ENCODE assay signal across 9 mouse cellular contexts in genomic region chr6:55108358-55108757, GRCm38 (mm10). TPM values are rescaled to one million over a fixed set of nuclear protein-coding genes. Genes with fewer than 3 reads are reported as not detected.
A peak's percentile ranks its signal among the peaks of the same experiment; 100 is the strongest.
DNase-seq lines count a peak whose midpoint lies in the region.
"Had no signal": no experiment of that assay in that cellular context is flagged by ENCODE, and none has a peak within 500 bp of the region (broad histone marks: within the 10 kb centered on the region; RNA-seq: fewer than 3 reads in every experiment).

No protein-coding gene starts in this region.

- DNase-seq in gastrocnemius, postnatal 10 days: peak; percentile 45
- no peak for DNase-seq in gastrocnemius, adult 8-10 months (ENCODE audit: low spot score in 2 of 2)
- peak; percentile 56 for DNase-seq in A20 (ENCODE audit: low read depth, low spot score)
- peak; percentile 14 for DNase-seq in c-Kit-positive CD71-positive TER-119-positive erythroid progenitor cells, embryonic 14.5 days (ENCODE audit: low spot score)
- peak; percentile 85 for DNase-seq in limb, embryonic 10.5 days (ENCODE audit: low spot score)
- peak; percentile 56 for DNase-seq in thymus, postnatal 4 days
- no peak for DNase-seq in T-cell, adult 2 months (ENCODE audit: low spot score)
- no peak for DNase-seq in layer of hippocampus, postnatal 14 days (ENCODE audit: low spot score in 2 of 2)

- no peaks in the 10 kb centered on the region for H3K9me3 ChIP-seq in limb, embryonic 10.5 days (replicated peaks)
- H3K9me3 ChIP-seq: limb, embryonic 13.5 days had no signal

- peaks cover 14% of the 10 kb centered on the region for H3K27me3 ChIP-seq in limb, embryonic 10.5 days (ENCODE audit: low read depth, poor library complexity, severe bottlenecking)

- H3K36me3 ChIP-seq in limb, embryonic 10.5 days: no peaks in the 10 kb centered on the region
- H3K36me3 ChIP-seq: limb, embryonic 13.5 days had no signal

- no peaks in the 10 kb centered on the region for H3K4me1 ChIP-seq in limb, embryonic 10.5 days
- H3K4me1 ChIP-seq: limb, embryonic 13.5 days had no signal

- no peak overlapping the region for H3K27ac ChIP-seq in limb, embryonic 10.5 days
- H3K27ac ChIP-seq: limb, embryonic 13.5 days had no signal

- H3K4me3 ChIP-seq in limb, embryonic 10.5 days: no peak overlapping the region
- H3K4me3 ChIP-seq: limb, embryonic 13.5 days had no signal

- 13% methylated on average over 7 of the region's 7 CpGs for WGBS in limb, embryonic 10.5 days

RNA-seq across cellular contexts. Expression of gene Crhr2, which starts 24.5 kb away (rescaled TPM):
- total RNA-seq in gastrocnemius, postnatal 10 days (2021): 1 to 10 TPM; 3.4 to 4.8 TPM
- 10 to 100 TPM; 17.2 to 21.4 (median 17.7) TPM for total RNA-seq in gastrocnemius, adult 8-10 months (2022)
- polyA plus RNA-seq in limb, embryonic 10.5 days (2016; fragmentation: Nextera tagmentation; extraction: Ambion mirVana): 0.11 TPM in 1 of 2 replicates, not detected in the other
- 1 to 10 TPM; 3.5 to 4.1 TPM for total RNA-seq in layer of hippocampus, postnatal 14 days (2021)

Comparison
In these comparisons a context has a peak if more than half of its experiments do, and no peak if none do; other contexts are left out.
1. DNase-seq: peak in gastrocnemius, postnatal 10 days (single experiment), A20 (single experiment), c-Kit-positive CD71-positive TER-119-positive erythroid progenitor cells, embryonic 14.5 days (single experiment), limb, embryonic 10.5 days (single experiment) and thymus, postnatal 4 days (single experiment); none in gastrocnemius, adult 8-10 months (0 of 2), T-cell, adult 2 months (single experiment) and layer of hippocampus, postnatal 14 days (0 of 2).